ENCODE assay signal across 16 mouse cellular contexts in genomic region chr1:136677847-136678325, GRCm38 (mm10).
"Had no signal": no experiment of that assay in that cellular context is flagged by ENCODE, and none has a peak within 500 bp of the region (broad histone marks: within the 10 kb centered on the region; RNA-seq: fewer than 3 reads in every experiment).

No protein-coding gene starts in this region.

- H3K9me3 ChIP-seq: lung, embryonic 15.5 days; megakaryocyte, embryonic 14.5 days; midbrain, embryonic 13.5 days; midbrain, embryonic 15.5 days; neural tube, embryonic 12.5 days had no signal

- H3K9ac ChIP-seq: liver, postnatal 0 days; lung, embryonic 15.5 days; midbrain, embryonic 13.5 days; midbrain, embryonic 15.5 days; neural tube, embryonic 12.5 days had no signal

- H3K4me3 ChIP-seq: lung, embryonic 15.5 days; megakaryocyte, embryonic 14.5 days; midbrain, embryonic 13.5 days; midbrain, embryonic 15.5 days; neural tube, embryonic 12.5 days had no signal

- H3K36me3 ChIP-seq: lung, embryonic 15.5 days; midbrain, embryonic 13.5 days; midbrain, embryonic 15.5 days; neural tube, embryonic 12.5 days had no signal

- ATAC-seq: liver, postnatal 0 days; lung, postnatal 0 days; midbrain, embryonic 13.5 days; midbrain, embryonic 15.5 days had no signal

- H3K4me1 ChIP-seq: neural tube, embryonic 12.5 days had no signal

- DNase-seq: liver, postnatal 0 days; lung, adult 2 months; lung, postnatal 14 days; lung, postnatal 36 days; right cerebral cortex, postnatal 14 days; thymus, adult 18-20 months; thymus, postnatal 14 days; thymus, postnatal 36 days had no signal

- H3K27ac ChIP-seq: lung, embryonic 15.5 days; macrophage; midbrain, embryonic 13.5 days; midbrain, embryonic 15.5 days; neural tube, embryonic 12.5 days had no signal

- H3K27me3 ChIP-seq: lung, embryonic 15.5 days; midbrain, embryonic 13.5 days; midbrain, embryonic 15.5 days; neural tube, embryonic 12.5 days had no signal

- H3K4me2 ChIP-seq: lung, embryonic 15.5 days; midbrain, embryonic 11.5 days; midbrain, embryonic 13.5 days; midbrain, embryonic 15.5 days; neural tube, embryonic 12.5 days had no signal
